Mouse (Mus musculus): Measurements from ENCODE around the gene 1700016K19Rik.

DNA sequence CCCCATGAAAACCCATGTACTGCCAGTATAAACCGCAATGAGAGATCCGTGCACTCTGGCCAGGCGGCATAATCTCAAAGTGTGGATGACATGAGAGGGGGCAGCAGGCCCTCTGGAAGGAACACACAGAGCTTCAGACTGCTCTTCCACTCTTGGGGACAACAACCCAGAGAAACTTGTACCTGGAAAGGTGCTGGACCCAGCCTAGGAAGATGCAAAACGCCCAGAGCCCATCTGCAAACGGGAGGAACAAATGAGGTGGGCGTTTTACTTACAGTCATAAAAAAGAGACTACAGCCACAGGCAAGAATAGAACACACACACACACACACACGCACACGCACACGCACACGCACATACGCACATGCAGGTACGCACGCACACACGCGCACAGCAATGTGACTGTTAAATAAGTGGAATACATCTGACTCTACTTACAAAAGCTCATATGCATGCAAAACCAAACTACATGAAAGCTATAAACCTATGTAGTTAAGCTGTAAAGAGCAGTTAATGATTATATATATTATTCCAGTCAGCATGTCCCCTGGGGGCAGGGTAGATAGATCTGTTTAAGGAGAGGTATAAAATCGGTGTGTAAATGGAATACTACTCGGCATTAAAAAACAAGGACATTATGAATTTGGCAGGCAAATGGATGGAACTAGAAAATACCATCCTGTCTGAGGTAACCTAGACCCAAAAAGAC lies 42.4 kb upstream of the 1700016K19Rik start:
- TF ChIP-seq CTCF (IDR thresholded peaks at IDR 0.05; ENCODE audit: borderline replicate concordance, insufficient read depth, low read length) (no peak), POLR2A (IDR thresholded peaks at IDR 0.05; ENCODE audit: low read depth, low read length) (no peak)

Data from embryonic fibroblast, embryonic 13.5 days (primary cell).